Mouse (Mus musculus): Measurements from ENCODE around the gene Gm45213.

Gm45213 gene

GRCm38 (mm10) chr7:66043552-66044459 lies at the start of gene Gm45213:
Gm45213 (plus strand) TSS chr7:66043602.
- no peak for DNase-seq (ENCODE audit: low read depth, low spot score)

- DNase-seq (ENCODE audit: low read depth, low spot score): no peak
Observed at GRCm38 (mm10) chr7:66001035-66001754, 42.2 kb upstream of the Gm45213 start.

GRCm38 (mm10) chr7:66001797-66002196 lies 41.6 kb upstream of the Gm45213 start:
- DNase-seq (ENCODE audit: low read depth, low spot score): no peak

- no peak for DNase-seq (ENCODE audit: low read depth, low spot score)
Observed at GRCm38 (mm10) chr7:66003447-66003846, 40.0 kb upstream of the Gm45213 start.

GRCm38 (mm10) chr7:66003865-66004638 lies 39.4 kb upstream of the Gm45213 start:
- DNase-seq (ENCODE audit: low read depth, low spot score): no peak

GRCm38 (mm10) chr7:66005066-66005465 lies 38.3 kb upstream of the Gm45213 start:
- no peak for DNase-seq (ENCODE audit: low read depth, low spot score)

- no peak for DNase-seq (ENCODE audit: low read depth, low spot score)
Observed at GRCm38 (mm10) chr7:66008161-66008891, 35.1 kb upstream of the Gm45213 start.

- DNase-seq (ENCODE audit: low read depth, low spot score): peak; percentile 8
Observed at GRCm38 (mm10) chr7:66008892-66009273, 34.5 kb upstream of the Gm45213 start.

- DNase-seq (ENCODE audit: low read depth, low spot score): no peak
Observed at GRCm38 (mm10) chr7:66010518-66010917, 32.9 kb upstream of the Gm45213 start.

GRCm38 (mm10) chr7:66027747-66028146 lies 15.7 kb upstream of the Gm45213 start:
- no peak for DNase-seq (ENCODE audit: low read depth, low spot score)

GRCm38 (mm10) chr7:66028766-66029512 lies 14.5 kb upstream of the Gm45213 start:
- DNase-seq (ENCODE audit: low read depth, low spot score): peak; percentile 18

GRCm38 (mm10) chr7:66036809-66037208 lies 6.6 kb upstream of the Gm45213 start:
- no peak for DNase-seq (ENCODE audit: low read depth, low spot score)

GRCm38 (mm10) chr7:66038261-66038660 lies 5.1 kb upstream of the Gm45213 start:
- peak; percentile 18 for DNase-seq (ENCODE audit: low read depth, low spot score)

- DNase-seq (ENCODE audit: low read depth, low spot score): no peak
Observed at GRCm38 (mm10) chr7:66038730-66039129, 4.7 kb upstream of the Gm45213 start.

GRCm38 (mm10) chr7:66040026-66040814 lies 3.2 kb upstream of the Gm45213 start:
- no peak for DNase-seq (ENCODE audit: low read depth, low spot score)

GRCm38 (mm10) chr7:66044617-66045016 lies 1.2 kb downstream of the Gm45213 start:
- DNase-seq (ENCODE audit: low read depth, low spot score): no peak

- DNase-seq (ENCODE audit: low read depth, low spot score): no peak
Observed at GRCm38 (mm10) chr7:66046921-66047918, 3.8 kb downstream of the Gm45213 start.

- DNase-seq (ENCODE audit: low read depth, low spot score): no peak
Observed at GRCm38 (mm10) chr7:66047975-66048374, 4.6 kb downstream of the Gm45213 start.
